Mouse (Mus musculus): Measurements from ENCODE around the gene Dcaf4.

The Dcaf4 gene

DNA sequence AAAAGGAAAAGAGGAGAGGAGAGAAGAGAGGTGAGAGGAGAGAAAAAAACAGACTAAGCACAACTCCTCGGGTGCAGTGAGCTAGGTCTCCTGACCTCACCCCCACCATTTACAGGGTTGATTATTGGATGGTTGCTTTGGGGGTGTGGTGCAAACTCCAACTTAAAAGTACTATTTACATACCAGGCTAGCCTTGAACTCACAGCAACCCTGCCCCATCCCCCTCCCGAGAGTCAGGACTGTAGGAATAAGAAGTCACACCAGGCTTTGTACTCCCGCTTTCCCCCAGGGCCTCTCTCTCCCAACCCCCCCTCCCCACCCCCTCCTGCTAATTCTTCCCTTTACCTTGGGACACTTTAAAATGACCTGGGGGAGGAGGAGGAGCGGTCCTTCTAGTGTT lies 23.9 kb upstream of the Dcaf4 start:
- DNase-seq (ENCODE audit: low spot score in 2 of 2) = no peak

DNA sequence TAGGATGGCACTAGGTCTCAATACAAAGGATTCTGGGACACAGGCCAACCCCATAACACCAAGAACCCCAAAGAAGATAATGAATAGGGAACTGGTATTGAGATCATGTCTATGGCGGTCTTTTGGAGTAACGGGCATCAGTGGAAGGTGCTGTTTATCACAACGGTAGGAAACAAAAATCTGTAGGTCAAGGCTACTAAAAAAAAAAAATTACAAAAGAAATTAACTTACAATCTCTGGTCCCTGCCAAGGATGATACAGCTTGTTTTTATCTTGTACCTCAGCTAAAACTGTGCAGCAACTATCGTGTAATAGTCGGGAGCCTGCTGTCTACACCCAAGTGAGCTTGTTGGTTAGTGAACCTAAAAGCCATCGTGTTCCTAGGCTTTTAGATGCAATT lies 23.5 kb upstream of the Dcaf4 start:
- DNase-seq (ENCODE audit: low spot score in 2 of 2) = no peak

DNA sequence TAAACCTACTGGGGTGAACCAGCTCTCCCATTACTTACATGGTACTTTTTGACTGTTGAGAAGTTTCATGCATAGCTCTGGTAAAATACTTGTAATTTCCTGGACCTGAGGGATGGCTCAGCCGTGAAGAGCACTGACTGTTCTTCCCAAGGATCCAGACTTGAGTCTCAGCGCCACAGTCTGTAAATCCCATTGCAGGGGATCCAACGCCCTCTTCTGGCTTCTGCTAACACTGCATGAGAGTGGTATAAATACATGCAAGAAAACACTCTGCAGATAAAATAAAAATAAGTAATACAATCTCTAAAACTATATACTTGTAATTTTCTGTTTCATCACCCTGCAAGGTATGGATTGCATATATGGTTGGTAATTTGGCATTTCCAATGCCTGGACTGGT lies 22.3 kb upstream of the Dcaf4 start:
- no peak for DNase-seq (ENCODE audit: low spot score in 2 of 2)

DNA sequence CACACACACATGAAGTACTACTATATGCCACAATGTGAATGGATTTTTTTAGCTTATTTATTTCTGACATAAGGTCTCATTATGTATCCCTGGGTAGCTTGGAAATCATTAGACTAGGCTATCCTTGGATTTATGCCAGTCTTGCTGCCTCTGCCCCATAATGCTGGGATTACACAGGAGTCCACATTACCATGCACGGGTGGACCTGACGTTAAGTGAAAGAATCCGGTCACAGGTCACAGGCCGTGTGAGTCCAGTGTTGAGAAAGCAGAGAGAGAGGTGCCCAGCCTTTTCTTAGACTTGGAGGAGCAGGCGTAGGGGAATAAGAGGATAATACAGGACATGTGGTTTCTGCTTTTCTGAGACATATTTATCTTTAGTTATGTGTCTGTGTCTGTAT lies 21.0 kb upstream of the Dcaf4 start:
- DNase-seq (ENCODE audit: low spot score in 2 of 2) = no peak

DNA sequence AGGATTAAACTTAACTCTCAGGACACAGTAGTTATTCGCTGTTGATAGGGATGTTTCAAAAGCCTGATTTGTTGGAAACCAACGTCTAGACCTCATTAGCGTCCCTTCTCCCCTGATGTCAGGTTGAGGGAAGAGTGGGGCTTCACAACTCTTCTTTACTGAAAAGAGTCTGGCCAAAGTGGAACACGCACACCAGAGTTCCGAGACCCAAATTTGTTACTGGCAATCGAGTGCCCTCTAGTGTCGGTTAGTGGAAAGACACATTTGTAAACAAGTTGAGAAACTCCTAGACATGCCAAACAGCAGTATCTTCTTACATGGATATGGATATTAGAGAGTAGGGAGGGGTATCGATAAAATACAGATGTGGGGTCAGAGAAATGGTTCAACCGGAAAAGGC lies 18.1 kb upstream of the Dcaf4 start:
- DNase-seq (ENCODE audit: low spot score in 2 of 2) = no peak

DNA sequence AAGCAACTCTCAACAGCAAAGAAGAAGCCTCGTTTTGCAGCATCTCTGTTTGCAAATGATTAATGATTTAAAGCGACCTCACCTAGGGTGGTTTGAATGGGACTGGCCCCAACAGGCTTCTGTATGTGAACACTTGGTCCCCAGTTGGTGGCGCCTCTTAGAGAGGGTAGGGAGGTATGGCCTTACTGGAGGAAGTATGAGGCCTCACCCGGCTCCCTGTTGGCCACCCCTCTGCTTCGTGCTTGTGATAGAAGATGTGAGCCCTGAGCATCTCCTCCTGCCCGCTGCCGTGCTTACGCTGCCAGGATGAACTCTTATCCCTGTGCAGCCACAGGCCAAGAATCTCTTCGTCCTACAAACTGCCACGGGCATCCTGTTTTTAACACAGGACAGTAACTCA lies 13.7 kb upstream of the Dcaf4 start:
- DNase-seq (ENCODE audit: low spot score in 2 of 2) = no peak

DNA sequence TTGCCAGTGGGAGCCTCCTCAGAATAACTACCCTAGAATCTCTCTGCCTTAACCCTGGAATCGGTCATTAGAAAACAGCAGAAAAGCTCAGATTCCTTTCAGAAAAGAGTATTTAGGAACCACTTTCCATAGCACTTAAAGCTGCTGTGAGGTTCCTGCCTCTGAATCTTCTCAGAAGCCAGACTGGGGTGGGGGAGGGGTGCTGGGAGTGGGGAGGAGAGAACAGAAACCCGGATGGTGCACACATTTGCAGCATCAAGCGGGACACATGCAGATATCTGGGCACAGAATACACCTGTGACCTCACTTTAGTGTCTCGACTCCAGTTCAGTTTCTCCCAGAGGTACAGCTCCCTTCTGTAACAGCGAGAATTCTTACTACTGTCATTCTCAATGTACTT lies 9.7 kb upstream of the Dcaf4 start:
- DNase-seq (ENCODE audit: low spot score in 2 of 2) = no peak

DNA sequence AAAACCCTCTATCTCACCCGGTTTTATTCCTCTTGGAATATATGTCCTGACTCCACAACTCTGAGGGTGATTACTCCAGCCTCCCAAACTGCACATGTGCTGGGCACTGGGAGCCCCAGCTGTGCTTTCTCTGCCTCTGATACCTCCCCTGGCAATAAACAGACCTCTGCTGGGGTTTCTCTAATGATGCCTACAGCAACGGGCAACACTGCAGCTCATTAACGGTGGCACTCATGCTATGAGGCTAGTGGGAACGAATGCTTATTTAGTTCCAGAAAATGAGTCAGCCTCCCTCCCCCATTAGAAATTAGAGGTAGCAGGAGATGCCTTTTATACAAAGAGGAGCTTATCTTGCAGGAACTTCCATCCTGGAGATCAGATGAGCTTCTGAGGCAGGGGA lies 7.5 kb upstream of the Dcaf4 start:
- no peak for DNase-seq (ENCODE audit: low spot score in 2 of 2)

DNA sequence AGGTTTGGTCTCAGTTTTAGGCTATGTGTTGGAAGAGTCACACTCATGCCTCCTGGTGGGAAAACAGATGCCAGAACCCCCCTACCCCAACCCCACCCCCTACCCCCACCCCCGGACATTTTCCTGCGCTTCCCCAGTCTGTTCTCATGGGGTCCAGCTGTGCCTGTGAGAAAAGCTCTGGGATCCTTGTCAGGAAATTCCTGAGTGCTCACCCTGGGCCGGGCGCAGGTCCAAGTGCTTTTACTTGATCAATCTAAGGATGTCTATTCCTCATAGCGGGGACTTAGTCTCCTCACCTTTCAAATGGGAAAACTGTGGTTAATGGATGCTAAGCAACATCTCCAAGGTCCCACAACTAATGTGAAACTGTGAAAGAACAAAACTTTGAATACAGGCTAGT lies 7.1 kb upstream of the Dcaf4 start:
- no peak for DNase-seq (ENCODE audit: low spot score in 2 of 2)

DNA sequence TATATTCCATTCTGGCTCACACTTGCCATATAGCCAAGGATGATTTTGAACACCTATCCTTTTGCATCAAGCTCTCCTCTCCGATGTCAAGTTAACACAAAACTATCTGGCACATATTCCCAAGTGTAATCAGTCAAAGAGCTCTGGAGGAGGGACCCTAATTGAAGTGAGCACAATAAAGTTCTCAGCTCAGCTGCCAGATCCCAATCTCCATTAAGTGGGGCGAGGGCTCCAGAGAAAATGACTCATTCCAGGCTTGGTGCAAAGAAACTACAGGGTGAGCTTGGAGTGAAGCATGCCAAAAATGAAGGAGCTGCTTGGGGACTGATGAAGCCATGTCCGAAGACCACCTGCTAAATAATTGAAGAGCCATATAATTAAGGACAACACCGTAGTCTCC lies 6.0 kb upstream of the Dcaf4 start:
- no peak for DNase-seq (ENCODE audit: low spot score in 2 of 2)

DNA sequence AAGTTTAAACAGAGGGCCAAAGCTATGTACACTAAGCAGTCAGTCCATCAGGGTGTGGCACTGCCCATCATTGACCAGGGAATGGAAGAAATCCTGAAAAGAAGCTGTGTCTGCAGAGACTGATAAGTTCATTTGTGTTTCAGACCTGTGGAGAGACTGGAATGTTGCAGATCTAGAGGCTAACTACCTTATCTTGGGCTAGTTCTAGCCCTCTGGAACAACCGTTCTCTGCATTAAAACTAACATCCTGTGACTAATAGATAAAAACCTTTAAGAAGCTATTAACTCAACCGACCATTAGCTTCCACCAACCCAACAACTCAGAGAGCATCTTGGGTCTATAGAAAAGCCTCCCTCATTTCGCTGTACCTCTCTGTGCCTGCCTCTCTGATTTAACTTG lies 2.7 kb upstream of the Dcaf4 start:
- DNase-seq (ENCODE audit: low spot score in 2 of 2) = no peak

DNA sequence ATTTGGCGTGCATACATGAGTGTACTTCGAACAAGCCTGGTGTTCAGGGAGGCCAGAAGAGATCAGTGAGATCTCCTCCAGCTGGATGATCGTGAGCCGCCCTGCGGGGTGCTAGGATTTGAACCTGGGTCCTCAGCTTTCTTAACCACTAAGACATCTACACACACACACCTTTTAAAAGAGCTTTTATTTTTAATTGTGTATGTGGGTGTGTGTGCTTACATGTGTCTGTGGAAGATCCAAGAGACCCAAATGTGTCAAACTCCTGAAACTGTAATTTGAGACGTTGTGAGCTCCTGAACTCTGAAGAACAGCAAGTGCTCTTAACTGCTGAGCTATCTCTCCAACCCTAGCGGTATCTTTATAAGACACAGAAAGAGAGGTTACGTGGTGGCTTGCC lies 817 bp downstream of the Dcaf4 start:
- no peak for DNase-seq (ENCODE audit: low spot score in 2 of 2)

DNA sequence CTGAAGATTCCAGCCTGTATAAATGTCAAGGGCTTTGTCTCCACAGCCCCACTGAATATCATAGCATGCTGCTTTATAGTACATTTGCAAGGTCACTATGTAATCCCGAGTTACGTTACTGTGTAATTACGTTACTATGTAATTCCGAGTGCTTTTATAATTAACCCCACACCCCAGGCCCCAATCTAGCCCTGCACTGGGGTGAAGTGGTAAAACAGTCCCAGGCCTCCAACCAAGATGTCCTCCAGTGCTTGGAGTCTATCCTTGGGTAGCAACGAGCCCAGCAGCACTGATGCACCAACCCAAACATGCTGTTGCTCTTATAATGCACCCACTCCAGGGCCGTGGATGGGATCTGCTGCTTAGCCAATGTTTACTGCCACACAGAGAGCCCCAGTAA lies 2.8 kb downstream of the Dcaf4 start:
- DNase-seq (ENCODE audit: low spot score in 2 of 2) = no peak

DNA sequence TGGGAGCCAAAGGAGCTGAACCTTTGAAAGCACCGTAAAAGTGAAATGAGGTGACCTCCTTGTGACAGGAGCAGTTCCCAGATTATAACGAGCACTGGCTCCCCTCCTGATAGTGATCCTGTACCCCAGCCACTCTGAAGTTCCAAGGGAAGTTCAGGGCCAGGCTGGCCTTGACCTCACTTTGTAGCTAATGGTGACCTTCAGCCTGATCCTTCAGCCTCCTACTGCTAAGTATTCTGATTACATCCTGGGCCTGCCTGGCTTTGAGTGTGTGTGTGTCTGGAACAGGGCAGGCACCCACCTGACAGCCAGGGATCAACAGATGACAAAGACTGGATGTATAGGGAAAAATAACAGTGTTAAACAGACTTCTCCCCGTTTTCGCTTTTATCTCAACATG lies 3.6 kb downstream of the Dcaf4 start:
- DNase-seq (ENCODE audit: low spot score in 2 of 2) = no peak

DNA sequence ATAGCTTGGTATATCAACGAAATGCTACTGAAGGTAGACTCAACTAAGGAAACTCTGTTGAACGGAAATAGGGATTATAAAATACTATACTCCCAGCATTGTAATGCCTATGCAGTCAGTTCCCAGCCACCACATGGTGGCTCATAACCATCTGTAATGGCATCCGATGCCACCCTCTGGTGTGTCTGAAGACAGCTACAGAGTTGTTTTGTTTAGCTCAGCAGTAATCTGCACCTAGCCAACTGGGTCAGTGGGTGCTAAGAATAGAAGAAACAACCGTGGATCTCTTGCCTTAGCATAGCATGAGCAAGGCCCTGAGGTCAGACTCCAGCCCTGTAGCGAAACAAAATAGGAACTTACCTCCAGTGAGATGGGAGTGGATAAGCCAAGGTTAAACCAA lies 4.1 kb downstream of the Dcaf4 start:
- no peak for DNase-seq (ENCODE audit: low spot score in 2 of 2)

DNA sequence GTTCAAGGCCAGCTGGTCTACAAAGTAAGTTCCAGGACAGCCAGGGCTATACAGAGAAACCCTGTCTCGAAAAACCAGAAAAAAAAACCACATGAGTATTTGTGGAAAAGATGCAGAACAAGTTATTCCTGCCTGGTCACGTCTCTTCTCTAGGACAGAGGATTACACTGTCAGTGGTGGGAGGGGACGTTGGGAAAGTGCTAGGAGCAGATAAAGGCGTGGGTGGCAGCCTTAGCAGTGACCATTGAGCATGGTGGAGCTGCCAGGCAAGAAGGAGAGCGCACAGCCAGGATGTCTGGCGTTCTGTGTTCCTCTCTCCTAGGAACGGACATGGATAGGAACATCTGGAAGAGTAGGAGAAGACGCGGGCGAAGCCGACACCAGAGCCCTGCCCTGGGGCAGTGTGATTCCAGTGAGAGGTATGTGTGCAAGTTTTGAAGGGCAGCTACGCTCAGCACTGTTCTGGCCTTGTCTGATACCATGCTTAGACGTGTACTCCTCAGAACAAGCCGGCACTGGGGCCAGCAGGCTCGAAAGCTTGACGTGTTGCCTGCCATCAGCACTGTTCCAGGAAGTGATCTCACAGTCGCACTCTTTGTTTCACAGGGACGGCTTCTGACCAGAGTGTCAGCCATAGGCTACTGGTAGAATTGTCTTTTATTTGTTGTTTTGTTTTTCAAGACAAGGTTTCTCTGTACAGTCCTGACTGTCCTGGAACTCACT lies 5.7 kb downstream of the Dcaf4 start:
- DNase-seq (ENCODE audit: low spot score in 2 of 2) = peak in 1 of 2 experiments; percentile 61

DNA sequence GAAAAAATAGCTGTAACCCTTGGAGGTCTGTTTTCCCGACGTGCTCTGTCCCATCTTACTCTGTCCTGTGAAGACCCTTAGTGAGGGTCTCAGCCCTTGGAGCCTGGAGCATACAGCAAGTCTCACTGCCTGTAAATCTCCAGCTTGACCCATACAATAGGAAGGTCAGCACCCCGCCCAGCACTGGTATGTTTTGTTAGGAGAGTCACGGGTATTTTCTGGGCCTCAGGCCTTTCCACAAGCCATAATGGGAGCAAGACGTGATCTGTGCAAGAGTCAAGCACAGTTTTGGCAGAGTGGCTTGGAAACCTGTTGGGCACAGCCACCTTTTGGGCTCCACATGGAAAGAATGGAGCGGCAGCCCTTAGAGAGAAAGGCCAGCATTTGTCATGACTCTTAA lies 7.5 kb downstream of the Dcaf4 start:
- DNase-seq (ENCODE audit: low spot score in 2 of 2) = no peak

DNA sequence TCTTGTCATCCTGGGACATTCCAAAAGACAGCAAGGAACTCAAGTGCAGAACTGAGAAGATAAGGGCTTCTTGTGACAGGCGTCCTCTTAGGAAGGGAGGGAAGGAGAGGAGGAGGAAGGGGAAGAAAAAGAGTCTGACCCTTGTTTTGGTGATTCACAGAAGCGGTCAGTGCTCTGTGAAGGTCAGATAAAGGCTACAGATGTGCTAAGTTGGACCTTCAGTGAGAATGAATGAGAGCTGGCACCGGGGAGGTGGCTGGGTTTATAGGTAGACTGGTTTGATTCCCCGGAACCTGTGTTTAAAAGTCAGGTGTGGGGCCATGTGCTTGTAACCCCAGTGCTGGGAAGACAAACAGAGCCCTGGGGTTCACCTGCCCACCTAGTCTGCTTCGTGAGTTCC lies 8.4 kb downstream of the Dcaf4 start:
- no peak for DNase-seq (ENCODE audit: low spot score in 2 of 2)

DNA sequence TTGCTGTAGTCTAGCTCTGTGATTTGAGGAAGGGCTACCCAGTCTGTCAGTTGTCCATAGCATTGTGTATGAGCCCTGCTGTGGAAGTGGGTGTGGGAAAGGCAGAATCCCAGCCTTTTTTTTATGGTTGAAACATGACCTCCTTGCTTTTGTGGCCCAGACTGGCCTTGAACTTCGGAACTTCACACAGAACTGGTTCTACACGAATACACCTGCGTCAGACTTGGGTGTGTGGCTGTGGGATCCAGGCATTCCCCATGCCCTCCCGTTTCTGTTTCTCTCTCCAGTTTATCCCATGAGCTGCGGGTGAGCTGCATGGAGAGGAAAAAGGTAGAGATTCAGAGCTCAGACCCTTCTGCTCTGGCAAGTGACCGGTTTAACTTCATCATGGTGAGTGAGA lies 11.7 kb downstream of the Dcaf4 start:
- no peak for DNase-seq (ENCODE audit: low spot score in 2 of 2)

DNA sequence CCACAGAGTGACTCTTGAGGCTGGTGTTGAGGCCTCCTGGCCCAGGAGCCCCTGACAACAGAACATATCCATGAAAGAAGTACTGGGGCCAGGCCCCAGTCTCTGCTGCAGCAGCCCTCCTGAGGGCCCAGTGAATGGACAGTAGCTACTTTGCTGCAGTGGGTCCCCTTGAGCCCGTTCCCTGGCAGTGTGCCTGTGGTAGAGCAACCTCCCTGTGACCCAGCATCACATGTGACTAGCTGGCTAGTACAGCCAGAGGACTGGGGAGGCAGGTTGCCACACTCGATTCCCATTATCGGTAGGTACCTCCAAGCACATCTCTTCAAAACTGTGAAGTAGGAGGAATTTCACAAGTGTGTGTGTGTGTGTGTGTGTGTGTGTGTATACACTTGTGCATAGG lies 12.7 kb downstream of the Dcaf4 start:
- no peak for DNase-seq (ENCODE audit: low spot score in 2 of 2)

DNA sequence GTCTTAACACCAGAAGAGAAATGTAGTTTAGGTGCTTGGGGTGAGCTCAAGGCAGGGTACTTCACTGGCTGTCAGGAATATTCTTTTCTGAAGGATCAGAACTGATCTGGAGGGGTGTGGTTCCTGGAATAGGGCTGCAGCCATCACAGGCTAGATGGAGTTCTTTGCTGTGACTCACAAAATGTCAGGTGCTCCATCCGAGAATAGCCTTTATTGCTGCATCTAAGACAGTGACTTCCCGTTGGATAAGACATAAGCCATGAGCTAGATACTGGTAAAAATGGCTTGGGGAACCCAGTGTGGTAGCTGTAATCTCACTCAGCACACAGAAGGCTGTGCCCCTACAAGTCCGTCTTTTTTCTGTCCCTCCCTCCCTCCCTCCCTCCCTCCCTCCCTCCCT lies 13.9 kb downstream of the Dcaf4 start:
- no peak for DNase-seq (ENCODE audit: low spot score in 2 of 2)

DNA sequence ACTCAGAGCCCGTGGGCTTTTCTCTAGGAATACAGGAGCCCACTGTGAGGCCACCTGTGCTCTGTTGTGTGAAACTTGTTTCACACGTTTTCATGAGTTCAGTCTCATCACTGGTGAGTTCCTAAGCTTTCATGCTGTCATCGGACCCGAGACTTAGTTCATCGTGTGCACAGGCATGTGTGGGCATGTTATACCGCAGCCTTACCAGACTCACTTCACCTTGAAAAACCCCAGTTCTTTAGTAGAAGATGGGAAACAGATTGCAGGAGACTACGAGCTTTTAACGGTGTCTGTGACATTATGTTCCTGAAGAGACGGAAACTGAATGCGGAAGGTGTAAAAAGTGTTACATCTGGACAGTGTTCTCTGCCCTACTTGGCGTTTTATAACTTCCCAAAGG lies 15.2 kb downstream of the Dcaf4 start:
- no peak for DNase-seq (ENCODE audit: low spot score in 2 of 2)

DNA sequence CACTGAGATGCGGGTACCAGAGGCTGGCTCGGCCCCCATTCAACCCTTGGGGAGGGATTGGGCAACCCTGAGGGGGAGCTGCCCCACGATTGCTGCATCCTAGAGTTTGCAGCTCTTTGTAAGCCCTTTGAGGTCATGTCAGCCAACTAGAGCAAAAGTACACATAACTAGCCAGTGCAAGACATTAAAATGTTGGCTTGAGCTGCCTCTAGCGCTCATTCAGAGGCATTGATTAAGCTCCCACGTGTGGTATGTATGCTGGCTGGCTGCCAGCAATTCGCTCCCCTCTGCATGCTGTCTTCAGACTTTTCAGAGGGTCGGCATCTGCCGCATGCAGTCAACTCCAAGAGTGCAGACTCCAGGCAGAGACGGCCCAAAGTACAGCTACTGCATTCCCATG lies 15.8 kb downstream of the Dcaf4 start:
- DNase-seq (ENCODE audit: low spot score in 2 of 2) = no peak

DNA sequence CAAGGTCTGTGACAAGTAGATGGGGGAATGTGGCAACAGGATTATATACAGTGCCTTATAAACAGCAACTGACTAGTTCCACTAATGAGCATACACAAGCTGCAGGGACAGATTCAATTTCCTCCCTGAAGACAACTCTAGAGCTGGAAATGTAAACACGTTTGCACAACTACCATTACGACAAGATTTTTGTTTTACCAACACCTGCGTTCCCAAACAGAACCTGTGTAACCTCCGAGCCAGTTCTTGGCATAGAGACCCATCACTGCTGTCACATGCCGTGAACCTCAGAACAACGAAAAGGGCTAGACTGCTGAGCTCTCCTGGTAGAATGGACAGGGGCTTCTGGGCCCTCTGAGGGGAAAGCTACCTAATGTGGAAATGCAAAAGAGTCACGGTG lies 23.7 kb downstream of the Dcaf4 start:
- no peak for DNase-seq (ENCODE audit: low spot score in 2 of 2)

DNA sequence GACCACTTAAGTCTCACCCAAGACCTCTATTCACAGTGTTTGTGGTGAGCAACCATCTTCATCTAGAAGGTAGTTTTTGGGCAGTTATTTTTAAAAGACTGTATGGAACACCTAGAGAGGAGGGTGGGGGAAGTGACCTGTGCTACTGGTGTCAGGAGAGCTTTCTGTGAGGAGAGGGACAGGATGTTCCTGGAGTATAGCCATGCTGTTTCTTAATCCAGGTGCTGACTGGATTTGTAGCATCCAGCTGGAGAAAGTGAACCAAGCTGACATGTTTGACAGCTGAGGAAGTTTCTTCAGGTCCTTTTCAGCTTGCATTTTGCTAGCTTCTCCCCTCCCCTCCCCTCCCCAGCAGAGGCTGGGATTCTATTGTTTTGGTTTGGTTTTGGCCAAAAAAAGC lies 24.5 kb downstream of the Dcaf4 start:
- no peak for DNase-seq (ENCODE audit: low spot score in 2 of 2)

All from right cerebral cortex, postnatal 36 days (tissue).